Mouse (Mus musculus): ENCODE results near the gene Sema3f.

The Sema3f gene

DNA sequence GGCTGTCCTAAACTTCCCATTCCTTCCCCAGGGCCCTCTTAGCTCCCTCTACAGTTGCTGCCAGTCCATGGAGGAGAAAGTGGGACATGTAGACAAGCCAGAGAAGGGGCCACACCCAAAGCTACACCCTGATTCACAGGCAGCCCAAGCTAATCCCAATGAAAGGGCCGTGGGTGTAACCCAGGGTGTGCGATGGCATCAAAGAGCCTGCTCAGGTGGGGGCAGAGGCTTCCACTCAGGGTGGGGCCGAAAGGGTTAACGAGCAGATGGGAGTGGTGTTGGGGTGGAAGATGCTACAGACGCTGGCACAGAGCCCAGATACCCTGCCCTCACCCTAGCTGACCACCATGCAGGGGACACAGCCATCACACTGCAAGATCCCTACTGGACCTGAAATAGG, 17.5 kb downstream of the Sema3f start:
- no peak for DNase-seq (ENCODE audit: low spot score)

DNA sequence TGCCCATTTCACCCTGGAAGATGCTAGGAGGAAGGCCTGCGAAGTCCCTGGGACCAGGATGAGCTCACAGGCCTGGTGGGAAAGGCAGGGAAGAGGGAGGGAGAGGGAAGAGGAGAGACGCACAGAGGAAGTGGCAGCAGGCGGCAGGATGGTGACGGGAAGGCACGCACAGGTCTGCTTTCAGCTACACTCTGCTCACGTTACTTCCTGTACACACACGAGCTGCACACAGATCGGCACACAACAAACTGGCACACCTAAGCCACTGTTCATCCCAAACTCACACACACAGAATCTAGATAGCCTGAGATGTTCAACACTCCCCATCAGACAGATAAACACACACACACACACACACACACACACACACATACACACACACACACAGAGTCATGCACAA, 19.9 kb downstream of the Sema3f start:
- DNase-seq (ENCODE audit: low spot score) = no peak

DNA sequence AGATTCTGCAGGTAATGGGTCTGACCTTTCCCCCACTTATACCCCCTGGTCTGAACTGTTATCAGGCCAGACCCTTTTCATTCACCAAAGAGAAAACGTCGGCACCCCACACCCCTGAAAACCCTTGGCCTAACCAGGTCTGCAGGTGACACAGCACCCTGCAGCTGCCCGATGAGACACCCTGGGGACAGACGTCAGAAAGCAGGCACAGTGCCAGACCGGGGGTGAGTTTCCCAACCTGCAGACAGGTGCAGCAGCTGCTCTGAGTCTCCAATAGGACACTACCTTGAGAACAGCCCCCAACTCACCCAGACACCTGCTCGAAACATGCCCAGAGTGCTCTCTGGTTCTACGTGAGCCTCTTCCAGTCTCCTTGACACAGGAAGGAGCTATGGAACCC, 21.3 kb downstream of the Sema3f start:
- DNase-seq (ENCODE audit: low spot score) = no peak

DNA sequence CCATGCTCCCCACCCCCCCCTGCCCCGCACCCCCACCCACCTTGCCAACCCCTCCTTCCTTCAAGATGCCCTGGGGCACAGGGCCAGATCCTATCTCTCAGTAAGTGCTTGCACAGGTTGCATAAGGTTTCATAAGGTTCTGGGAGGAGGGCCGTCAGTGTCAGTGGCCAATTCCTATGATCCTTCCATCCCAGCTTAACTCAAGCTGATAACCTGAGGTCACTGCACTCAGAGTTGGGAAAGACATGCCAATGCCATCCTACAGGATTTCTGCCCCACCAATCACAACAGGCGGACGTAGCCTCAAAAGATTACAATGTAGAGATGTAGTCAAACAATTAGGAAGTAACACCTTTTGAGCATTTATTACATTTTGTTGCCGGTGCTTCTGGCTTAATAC, 21.9 kb downstream of the Sema3f start:
- no peak for DNase-seq (ENCODE audit: low spot score)

DNA sequence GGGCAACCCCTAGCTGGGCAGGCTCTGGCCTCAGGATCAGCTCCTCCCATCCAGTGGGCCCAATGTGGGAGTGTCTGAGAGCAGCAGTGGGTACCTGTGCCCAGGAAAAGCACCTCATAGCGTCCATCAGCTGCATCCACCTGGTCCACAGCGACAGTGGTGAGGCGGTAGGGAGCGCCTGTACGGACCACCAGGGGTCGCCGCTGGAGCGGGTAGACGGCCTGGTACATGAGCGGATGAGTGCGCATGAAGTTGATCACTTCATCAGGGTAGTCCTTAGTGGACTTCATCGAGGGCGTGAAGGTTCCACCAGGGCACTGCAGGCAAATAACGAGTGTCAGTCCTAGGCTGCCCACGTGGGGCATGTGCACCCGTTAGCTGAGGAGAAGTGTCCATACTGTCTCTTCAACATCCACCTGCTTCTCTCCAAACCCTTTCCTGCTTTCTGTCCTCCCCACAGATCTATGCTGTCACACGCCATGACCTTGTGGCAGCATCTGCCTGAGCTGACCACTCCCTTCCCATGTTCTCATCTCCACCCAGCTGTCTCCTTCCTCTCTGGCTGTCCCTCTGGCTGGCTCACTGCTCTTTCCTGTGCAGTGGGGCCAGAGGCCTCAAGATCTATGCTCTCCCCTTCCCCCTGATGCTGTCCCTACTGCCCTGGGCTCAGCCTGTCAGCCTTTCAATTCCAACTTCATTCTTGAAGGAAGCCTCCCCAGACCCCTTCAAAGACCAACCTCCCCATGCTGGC, 24.9 kb downstream of the Sema3f start:
- no peak for DNase-seq (ENCODE audit: low spot score)

DNA sequence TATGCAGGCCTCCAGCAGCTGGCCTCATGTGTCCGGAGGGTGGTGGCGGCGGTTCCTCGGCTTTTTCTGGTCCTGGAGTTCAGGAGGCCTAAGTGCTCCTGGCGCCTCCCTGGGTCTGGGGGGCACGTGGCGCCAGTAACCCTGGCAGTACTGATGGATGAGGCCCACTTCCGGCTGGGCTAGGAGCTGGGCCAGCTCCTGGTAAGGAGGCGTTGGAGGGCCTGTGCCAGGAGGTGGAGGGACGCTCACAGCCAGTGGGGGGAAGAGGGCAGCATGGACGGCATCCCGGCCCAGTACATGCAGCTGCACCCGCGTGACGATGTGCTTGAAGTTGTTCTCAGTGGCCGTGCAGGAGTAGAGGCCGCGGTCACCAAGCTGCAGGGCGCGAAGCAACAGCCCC, 27.9 kb downstream of the Sema3f start:
- DNase-seq (ENCODE audit: low spot score) = no peak

DNA sequence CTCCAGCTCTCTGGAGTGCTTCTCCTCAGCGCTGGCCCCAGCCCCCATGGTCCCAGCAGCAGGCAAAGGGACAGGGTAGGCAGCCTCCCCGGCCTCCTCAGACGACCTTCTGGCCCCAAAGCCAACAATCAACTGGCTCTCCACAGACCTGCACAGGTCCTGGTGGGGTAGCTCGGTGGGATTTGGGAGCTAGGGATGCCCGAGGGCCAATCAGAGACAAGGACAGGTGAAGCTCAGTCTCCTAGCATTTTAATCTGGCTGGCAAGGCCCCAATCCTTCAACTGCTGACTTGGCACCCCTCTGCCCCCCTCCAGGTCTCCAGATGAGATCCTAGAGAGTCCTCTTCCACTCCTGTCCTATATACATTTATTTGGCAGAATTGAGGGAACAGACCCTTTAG, 30.8 kb downstream of the Sema3f start, which contains the start of gene Gnat1:
Gene Gnat1, minus strand, starts transcription at position 212 of the 400 bp plus-strand sequence.
- DNase-seq (ENCODE audit: low spot score) = no peak

DNA sequence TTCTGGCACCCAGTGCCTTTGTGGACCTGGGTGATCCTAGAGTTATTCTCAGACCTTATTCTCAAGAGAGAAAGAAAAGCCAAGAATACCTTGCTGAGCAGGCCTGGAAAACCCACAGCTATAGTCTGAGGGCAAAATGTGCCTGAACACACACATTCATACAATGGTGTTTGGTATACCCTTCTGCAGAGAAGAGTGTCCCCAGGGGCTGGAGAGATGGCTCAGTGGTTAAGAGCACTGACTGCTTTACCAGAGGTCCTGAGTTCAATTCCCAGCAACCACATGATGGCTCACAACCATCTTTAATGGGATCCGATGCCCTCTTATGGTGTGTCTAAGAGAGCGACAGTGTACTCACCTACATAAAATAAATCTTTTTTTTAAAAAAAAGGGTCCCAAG, 31.4 kb downstream of the Sema3f start:
- DNase-seq (ENCODE audit: low spot score) = no peak

DNA sequence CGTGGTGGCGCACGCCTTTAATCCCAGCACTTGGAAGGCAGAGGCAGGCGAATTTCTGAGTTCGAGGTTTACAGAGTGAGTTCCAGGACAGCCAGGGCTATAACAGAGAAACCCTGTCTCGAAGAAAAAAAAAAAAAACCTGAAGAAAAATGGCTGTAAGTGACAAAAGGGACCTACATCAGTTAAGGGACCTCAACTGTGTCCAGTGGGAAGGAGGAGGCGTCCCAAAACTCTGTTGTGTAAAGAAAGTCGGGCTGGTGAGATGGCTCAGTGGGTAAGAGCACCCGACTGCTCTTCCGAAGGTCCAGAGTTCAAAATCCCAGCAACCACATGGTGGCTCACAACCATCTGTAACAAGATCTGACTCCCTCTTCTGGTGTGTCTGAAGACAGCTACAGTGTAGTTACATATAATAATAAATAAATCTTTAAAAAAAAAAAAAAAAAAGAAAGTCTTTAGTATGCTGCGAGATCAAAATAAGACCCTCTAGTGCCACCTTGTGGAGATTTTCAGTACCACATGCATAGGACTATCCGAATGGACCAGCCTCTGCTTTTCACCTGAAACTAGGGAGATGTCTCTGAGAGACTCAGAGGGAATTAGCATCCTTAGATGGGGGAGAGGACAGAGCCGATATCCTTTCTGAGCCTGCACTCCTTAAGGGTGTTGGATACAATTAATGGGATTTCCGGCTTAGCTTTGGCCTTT, 32.3 kb downstream of the Sema3f start:
- peak; percentile 75 for DNase-seq (ENCODE audit: low spot score)

DNA sequence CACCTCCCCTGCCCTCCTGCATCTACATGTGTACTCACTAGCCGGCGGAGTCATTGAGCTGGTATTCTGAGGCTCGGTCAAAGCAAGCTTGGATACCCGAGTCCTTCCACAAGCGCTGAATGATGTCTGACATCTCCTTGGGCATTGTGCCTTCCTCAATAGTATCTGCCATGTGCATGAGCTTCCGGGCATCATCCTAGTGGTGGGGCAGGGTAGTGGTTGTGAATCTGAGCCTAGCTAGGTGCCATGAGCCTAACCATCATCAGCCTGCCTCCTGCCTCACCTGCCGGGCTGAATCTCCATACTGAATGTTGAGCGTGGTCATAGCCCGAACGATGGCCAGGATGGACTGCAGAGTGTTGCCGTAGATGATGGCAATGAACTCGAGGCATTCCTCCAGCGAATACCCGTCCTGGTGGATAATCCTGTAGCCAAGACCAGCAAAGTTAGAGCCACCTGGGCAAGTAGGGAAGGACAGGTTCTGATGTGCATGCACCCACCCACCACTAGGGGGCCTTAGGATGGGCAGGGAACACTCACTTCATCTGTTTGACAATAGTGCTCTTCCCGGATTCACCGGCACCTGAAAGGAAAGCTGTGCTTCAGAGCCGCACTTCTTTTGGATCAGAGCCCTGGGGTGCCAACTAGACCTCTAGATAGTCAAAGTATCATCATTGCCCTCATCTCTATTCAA, 33.0 kb downstream of the Sema3f start:
- no peak for DNase-seq (ENCODE audit: low spot score)

DNA sequence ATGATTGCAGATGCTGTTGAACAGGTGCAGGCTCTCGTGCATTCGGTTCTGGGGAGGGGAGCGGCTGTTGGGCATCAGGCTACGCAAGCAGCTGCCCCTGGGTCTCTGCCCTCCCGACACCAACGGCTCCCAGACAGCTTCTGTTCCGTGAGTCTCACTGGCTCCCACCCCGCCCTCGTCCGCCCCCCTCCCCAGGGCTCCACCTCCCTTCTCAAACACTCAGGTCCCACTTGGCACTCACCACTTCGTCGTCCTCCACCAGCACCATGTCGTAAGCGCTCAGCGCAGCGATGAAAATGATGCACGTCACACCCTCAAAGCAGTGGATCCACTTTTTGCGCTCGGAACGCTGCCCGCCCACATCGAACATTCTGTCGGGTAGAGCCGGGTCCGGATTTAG, 34.0 kb downstream of the Sema3f start:
- DNase-seq (ENCODE audit: low spot score) = no peak

DNA sequence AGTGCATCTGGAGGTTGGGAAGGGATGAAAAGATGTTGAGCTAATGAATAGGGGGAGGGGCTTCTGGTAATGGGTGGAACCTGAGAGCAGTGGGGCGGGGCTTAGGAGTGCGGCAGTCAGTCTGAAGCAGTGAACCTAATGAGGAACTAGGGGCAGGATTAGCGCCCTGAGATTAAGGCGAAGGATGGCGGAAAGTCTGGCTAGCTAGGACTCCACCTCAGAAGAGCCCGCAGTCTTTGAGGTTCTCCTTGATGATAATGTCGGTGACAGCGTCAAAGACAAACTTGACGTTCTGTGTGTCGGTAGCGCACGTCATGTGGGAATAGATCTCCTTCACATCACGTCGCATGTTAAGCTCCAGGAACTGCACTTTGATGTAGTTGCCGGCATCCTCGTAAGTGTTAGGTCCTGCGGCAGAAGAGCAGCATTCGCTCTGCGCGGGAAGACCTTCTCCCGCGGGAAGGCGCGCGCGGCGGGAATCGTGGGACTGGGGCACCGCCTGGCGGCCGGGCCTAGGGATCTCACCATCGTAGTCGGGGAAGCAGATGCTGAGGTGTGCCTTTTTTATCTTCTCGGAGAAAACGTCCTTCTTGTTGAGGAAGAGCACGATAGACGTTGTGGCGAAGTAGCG, 34.5 kb downstream of the Sema3f start:
- DNase-seq (ENCODE audit: low spot score) = peak; percentile 73

DNA sequence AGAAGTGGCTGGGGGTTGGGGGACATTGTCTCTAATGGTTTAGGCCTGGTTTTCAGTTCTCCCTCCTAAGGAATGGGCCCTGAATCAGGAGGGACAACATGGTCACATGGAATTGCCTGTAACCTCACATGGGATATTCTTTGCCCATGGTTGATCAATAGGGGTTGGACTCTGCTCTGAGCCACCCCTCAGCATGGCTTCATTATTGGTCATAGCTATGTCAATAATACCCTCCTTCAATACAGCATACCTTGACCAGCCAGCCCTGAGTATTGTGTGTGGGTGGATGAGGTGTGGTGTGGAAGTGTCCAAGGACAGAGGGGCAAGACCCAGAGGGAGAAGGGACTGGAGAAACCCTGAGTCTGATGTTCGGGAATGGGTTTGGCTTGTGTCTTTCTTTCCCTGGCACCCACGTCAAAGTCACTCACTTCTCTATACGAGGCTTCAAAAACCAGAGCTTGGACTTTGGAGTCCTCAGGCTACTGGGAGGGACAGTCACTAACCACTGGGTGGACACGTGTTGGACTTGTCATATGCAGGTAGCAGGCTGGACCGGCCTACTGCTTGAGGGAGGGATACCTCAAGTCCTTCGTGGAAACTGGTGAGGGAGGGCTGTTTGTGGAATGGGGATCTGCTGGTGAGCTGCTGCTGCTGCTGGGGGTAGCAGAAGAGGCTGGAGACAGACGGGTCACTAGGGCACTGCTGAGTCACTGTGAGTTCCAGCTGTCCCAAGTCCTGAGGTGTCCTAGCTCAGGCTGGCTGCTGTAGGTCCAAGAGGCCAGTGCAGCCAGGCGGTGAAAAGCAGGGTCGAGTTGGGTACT, 35.5 kb downstream of the Sema3f start:
- no peak for DNase-seq (ENCODE audit: low spot score)

DNA sequence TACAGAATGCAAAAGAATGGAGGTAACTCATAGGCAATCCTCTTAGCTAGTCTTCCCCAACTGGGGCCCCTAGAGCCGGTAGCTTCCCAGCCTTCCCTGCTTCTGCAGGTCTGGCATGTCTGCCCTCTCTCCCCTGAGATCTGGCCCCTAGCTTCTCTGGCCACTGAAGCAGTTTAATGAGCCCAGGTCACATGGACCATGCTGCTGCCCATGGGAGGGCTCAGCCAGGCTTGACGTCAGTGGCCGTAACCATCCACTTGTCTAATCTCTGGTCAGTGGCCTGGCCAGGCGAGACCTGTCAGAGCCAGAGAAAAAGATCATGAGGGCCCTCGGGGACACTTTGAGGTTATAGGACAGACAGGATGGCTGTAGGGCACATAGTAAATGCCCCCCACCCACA, 40.0 kb downstream of the Sema3f start:
- no peak for DNase-seq (ENCODE audit: low spot score)

DNA sequence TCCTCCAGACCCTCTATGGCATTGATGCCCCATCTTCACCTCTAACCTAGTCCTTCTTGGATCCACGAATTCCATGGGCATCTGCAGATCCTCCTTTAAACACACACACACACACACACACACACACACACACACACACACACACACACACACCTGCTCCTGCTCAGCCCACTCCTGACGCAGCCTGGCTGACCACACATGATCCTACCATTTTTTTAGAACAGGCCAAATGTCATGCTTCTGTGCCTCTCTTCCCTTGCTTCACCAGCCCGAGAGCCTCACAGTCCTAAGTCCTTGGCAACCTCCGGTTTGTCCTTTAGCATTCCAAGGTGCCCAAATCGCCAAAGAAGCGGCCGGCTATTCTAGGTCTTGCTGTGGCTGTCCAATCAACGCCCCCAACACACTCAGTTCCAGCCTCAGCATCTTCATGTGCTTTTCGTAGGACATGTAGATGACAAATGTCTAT, 40.8 kb downstream of the Sema3f start, which contains the start of gene Slc38a3:
Gene Slc38a3, minus strand, starts transcription at position 51 of the 466 bp plus-strand sequence.
- no peak for DNase-seq (ENCODE audit: low spot score)

DNA sequence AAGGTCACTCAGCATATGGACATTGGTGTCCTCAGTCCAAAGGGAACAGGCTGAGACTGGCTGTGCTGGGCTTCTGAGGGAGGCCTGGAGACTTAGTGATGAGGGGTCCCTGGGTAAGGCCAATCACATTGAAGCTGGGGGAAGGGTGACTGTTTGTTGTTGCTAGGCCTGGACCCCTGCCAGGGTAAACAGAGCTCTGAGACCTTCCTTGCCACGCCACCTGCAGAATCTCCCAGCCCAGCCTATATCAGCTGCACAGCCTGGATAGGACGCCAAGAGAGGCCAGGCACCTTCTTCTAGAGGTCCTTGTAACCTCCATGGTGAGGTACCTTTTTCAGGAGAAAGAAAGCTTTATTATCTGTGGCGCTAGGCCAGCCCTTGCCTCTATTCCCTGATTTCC, 41.4 kb downstream of the Sema3f start:
- no peak for DNase-seq (ENCODE audit: low spot score)

DNA sequence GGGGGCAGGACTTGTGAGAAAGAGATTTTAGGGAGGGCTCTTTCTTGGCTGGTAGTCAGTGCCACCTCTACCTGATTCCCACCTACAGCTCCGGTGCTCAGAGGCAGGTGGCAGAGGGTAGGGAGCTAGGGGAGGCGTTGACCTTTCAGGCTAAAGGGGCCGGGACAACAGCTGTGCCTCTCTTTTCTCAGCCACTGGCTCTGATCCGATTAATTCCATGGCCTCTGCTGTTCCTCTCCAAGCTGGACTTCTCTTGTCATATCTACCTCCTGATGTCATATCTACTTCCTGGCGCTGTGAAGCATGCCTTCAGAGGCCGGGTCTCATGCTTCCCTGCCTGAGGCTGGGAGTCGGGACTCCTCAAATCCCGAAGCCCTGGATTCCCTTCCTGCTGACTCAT, 42.3 kb downstream of the Sema3f start:
- no peak for DNase-seq (ENCODE audit: low spot score)

DNA sequence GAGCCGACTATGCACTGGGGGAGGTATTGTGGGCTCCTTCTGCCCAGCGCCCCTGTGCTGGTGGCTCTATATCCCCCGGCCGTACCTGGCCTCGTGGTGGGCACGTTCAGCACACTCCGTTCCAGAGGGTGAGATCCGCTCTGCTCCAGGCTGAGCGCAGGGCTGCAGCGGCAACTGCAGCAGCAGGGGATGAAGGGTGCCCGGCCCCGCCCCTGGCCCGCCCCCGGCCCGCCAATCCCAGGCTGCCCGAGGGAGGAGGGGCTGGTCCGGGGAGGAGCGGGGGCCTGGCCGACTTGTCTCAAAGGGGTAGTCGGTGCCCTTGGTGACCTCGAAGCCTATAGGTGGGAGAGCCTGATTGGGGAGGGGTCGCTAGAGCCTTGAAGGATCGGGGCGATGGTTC, 43.1 kb downstream of the Sema3f start:
- no peak for DNase-seq (ENCODE audit: low spot score)

DNA sequence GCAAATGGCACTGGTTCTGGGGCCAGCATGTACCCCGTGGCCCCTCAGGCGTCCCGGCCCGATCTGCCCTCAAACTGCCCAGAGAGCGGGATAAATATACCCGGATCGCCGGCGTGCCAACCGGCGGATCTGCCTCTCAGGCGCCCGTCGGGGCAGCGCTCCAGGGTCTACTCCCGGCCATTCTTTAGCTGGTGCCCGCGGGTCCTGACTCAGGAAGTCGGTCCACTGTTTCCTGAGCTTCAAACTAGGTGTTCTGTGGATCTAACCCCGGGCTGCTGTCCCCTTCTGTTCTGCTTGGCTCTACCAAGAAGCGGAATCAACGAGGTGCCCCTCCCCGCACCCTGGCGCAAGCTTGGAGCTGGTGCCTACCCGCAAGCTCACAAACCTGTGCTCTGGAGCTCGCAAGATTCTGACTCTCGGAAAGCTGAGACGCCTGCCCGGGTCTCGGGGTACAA, 43.5 kb downstream of the Sema3f start:
- no peak for DNase-seq (ENCODE audit: low spot score)

DNA sequence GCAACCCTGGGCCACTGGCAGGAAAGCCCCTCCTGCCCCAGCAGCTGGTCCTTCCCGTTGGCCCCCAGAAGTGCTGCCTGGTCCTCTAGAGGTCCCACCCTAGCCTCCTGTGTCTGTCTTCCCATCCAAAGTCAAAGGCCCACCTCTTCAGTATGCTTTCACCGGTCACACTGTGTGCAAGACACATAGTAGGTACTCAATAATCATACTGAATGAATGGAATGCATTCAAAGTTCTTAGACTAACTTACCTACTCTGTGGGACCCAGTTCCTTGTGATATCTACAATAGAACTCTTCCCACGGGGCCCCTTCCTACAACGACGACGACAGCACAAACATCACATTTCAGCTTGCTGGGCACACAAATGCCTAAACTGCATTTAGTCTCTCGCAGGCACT, 45.0 kb downstream of the Sema3f start:
- no peak for DNase-seq (ENCODE audit: low spot score)

DNA sequence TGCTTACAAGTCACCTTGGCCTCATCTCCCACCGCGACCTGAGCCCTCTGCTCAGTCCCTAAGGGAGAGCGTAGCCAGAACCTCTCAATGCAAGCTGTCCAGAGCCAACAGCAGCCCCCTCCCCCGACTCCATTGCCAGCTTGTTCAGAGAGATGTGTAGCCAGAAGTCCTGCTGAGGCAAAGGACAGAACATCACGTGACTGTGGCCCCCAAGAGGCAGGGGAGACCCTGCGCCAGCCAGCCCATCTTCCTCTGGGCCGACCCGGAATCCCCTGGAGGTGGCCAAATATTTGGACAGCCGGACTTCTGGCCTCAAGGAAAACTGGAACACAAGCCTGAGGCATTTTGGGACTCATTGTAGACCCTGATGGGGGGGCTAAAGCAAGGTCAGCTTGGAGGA, 46.8 kb downstream of the Sema3f start:
- DNase-seq (ENCODE audit: low spot score) = no peak
